Mouse (Mus musculus): ENCODE measurements around the gene Cldn10. TPM values are rescaled to one million over a fixed set of nuclear protein-coding genes. Genes with fewer than 3 reads are reported as not detected.
A peak's percentile ranks its signal among the peaks of the same experiment; 100 is the strongest.

Gene Cldn10
- polyA plus RNA-seq, 1 experiment, result 0.16 TPM

GRCm38 (mm10) chr14:118848171-118848570, 60.5 kb downstream of the Cldn10 start:
- no peak overlapping the region for H3K4me3 ChIP-seq (ENCODE audit: low read depth, low read length)
- no peaks in the 10 kb centered on the region for H3K27me3 ChIP-seq (ENCODE audit: control insufficient read depth, insufficient read depth, low read length)
- H3K36me3 ChIP-seq (ENCODE audit: control insufficient read depth, insufficient read depth, low read length), result no peaks in the 10 kb centered on the region
- no peak for TF ChIP-seq POLR2A (IDR thresholded peaks at IDR 0.05; ENCODE audit: low read depth, low read length)
- no peak for TF ChIP-seq CTCF (IDR thresholded peaks at IDR 0.05; ENCODE audit: extremely low read depth, insufficient read length, insufficient replicate concordance, low read depth, low read length)
- WGBS, result 44% methylated on average over 7 of the region's 7 CpGs
- H3K4me1 ChIP-seq (ENCODE audit: control insufficient read depth, insufficient read depth, insufficient read length, low read length), result no peaks in the 10 kb centered on the region
- H3K27ac ChIP-seq (ENCODE audit: insufficient read depth, low read depth, low read length), result no peak overlapping the region

GRCm38 (mm10) chr14:118850011-118850695, 62.4 kb downstream of the Cldn10 start:
- WGBS, result 61% methylated on average over 11 of the region's 11 CpGs
- TF ChIP-seq POLR2A (IDR thresholded peaks at IDR 0.05; ENCODE audit: low read depth, low read length), result no peak
- Histone ChIP-seq H3K27ac (ENCODE audit: insufficient read depth, low read depth, low read length) (no peak overlapping the region), H3K36me3 (ENCODE audit: control insufficient read depth, insufficient read depth, low read length) (no peaks in the 10 kb centered on the region), H3K27me3 (ENCODE audit: control insufficient read depth, insufficient read depth, low read length) (peaks cover 7% of the 10 kb centered on the region), H3K4me1 (ENCODE audit: control insufficient read depth, insufficient read depth, insufficient read length, low read length) (peaks cover under 1% of the 10 kb centered on the region; the same call in 1 of the 2 replicates), H3K4me3 (ENCODE audit: low read depth, low read length) (no peak overlapping the region)

- H3K4me3 ChIP-seq (ENCODE audit: low read depth, low read length), result no peak overlapping the region
- no peak overlapping the region for H3K27ac ChIP-seq (ENCODE audit: insufficient read depth, low read depth, low read length)
- H3K4me1 ChIP-seq (ENCODE audit: control insufficient read depth, insufficient read depth, insufficient read length, low read length), result peaks cover 3% of the 10 kb centered on the region; the same call in 1 of the 2 replicates
- TF ChIP-seq POLR2A (IDR thresholded peaks at IDR 0.05; ENCODE audit: low read depth, low read length) (no peak), CTCF (IDR thresholded peaks at IDR 0.05; ENCODE audit: extremely low read depth, insufficient read length, insufficient replicate concordance, low read depth, low read length) (no peak)
- WGBS, result 53% methylated on average over 4 of the region's 4 CpGs
- H3K27me3 ChIP-seq (ENCODE audit: control insufficient read depth, insufficient read depth, low read length), result peaks cover 11% of the 10 kb centered on the region
- H3K36me3 ChIP-seq (ENCODE audit: control insufficient read depth, insufficient read depth, low read length), result no peaks in the 10 kb centered on the region
These were observed 63.0 kb downstream of the Cldn10 start for GRCm38 (mm10) chr14:118850696-118851035.

- Histone ChIP-seq H3K27me3 (ENCODE audit: control insufficient read depth, insufficient read depth, low read length) (peaks cover 11% of the 10 kb centered on the region), H3K4me1 (ENCODE audit: control insufficient read depth, insufficient read depth, insufficient read length, low read length) (peaks cover 3% of the 10 kb centered on the region; the same call in 1 of the 2 replicates), H3K4me3 (ENCODE audit: low read depth, low read length) (no peak overlapping the region), H3K36me3 (ENCODE audit: control insufficient read depth, insufficient read depth, low read length) (no peaks in the 10 kb centered on the region), H3K27ac (ENCODE audit: insufficient read depth, low read depth, low read length) (no peak overlapping the region)
- TF ChIP-seq POLR2A (IDR thresholded peaks at IDR 0.05; ENCODE audit: low read depth, low read length) (no peak), CTCF (IDR thresholded peaks at IDR 0.05; ENCODE audit: extremely low read depth, insufficient read length, insufficient replicate concordance, low read depth, low read length) (no peak)
- WGBS, result 40% methylated on average over 6 of the region's 6 CpGs
These were observed 63.9 kb downstream of the Cldn10 start for GRCm38 (mm10) chr14:118851496-118852107.

GRCm38 (mm10) chr14:118854371-118855114, 66.8 kb downstream of the Cldn10 start:
- TF ChIP-seq CTCF (IDR thresholded peaks at IDR 0.05; ENCODE audit: extremely low read depth, insufficient read length, insufficient replicate concordance, low read depth, low read length) (no peak), POLR2A (IDR thresholded peaks at IDR 0.05; ENCODE audit: low read depth, low read length) (no peak)
- Histone ChIP-seq H3K4me3 (ENCODE audit: low read depth, low read length) (peak overlapping the region; percentile 58), H3K27ac (ENCODE audit: insufficient read depth, low read depth, low read length) (no peak overlapping the region), H3K36me3 (ENCODE audit: control insufficient read depth, insufficient read depth, low read length) (no peaks in the 10 kb centered on the region), H3K27me3 (ENCODE audit: control insufficient read depth, insufficient read depth, low read length) (peaks cover 11% of the 10 kb centered on the region), H3K4me1 (ENCODE audit: control insufficient read depth, insufficient read depth, insufficient read length, low read length) (peaks cover 3% of the 10 kb centered on the region; the same call in 1 of the 2 replicates)
- WGBS, result 5% methylated on average over 48 of the region's 48 CpGs

- no peaks in the 10 kb centered on the region for H3K36me3 ChIP-seq (ENCODE audit: control insufficient read depth, insufficient read depth, low read length)
- no peak overlapping the region for H3K27ac ChIP-seq (ENCODE audit: insufficient read depth, low read depth, low read length)
- 3% methylated on average over 28 of the region's 28 CpGs for WGBS
- peak overlapping the region; percentile 58 for H3K4me3 ChIP-seq (ENCODE audit: low read depth, low read length)
- H3K4me1 ChIP-seq (ENCODE audit: control insufficient read depth, insufficient read depth, insufficient read length, low read length), result peaks cover 3% of the 10 kb centered on the region; the same call in 1 of the 2 replicates
- no peak for TF ChIP-seq CTCF (IDR thresholded peaks at IDR 0.05; ENCODE audit: extremely low read depth, insufficient read length, insufficient replicate concordance, low read depth, low read length)
- TF ChIP-seq POLR2A (IDR thresholded peaks at IDR 0.05; ENCODE audit: low read depth, low read length), result no peak
- peaks cover 11% of the 10 kb centered on the region for H3K27me3 ChIP-seq (ENCODE audit: control insufficient read depth, insufficient read depth, low read length)
These were observed 67.6 kb downstream of the Cldn10 start for GRCm38 (mm10) chr14:118855141-118855800.
